In the genomic region with DNA sequence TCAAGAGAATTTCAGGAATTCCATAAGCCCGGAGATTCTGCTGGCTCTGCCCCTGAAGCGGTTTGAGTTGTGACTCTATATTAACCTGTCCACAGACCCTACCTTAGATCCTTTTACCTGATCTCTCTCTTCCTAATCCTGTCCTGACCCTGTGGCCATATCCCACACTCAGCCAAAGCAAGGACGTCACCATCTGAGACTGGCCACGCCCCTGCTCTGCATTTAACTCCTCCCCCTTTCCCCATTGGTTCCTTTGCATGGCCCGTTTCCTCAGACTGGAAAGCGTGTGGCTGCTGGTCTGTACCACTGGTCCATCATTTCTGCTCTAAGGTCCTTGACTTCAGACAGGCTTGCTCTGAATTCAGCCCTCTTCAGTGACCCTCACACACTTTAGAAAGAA, we compare ENCODE assay signal across 16 mouse cellular contexts. TPM values are rescaled to one million over a fixed set of nuclear protein-coding genes. Genes with fewer than 3 reads are reported as not detected.
DNase-seq lines count a peak whose midpoint lies in the region; ATAC-seq and TF ChIP-seq lines count a peak whose summit lies in the region.
"Had no signal": no experiment of that assay in that cellular context is flagged by ENCODE, and none has a peak within 500 bp of the region (broad histone marks: within the 10 kb centered on the region; RNA-seq: fewer than 3 reads in every experiment).

No protein-coding gene starts in this region.

- peaks cover 6% of the 10 kb centered on the region; the same call in 1 of the 2 replicates for H3K36me3 ChIP-seq in forebrain, embryonic 11.5 days (ENCODE audit: control insufficient read depth, insufficient read depth, low read length)
- H3K36me3 ChIP-seq in forebrain, embryonic 16.5 days (ENCODE audit: control insufficient read depth, insufficient read depth) = peaks cover 37% of the 10 kb centered on the region
- peaks cover 9% of the 10 kb centered on the region; the same call in 1 of the 2 replicates for H3K36me3 ChIP-seq in kidney, postnatal 0 days (ENCODE audit: insufficient read depth, low read length)
- H3K36me3 ChIP-seq in kidney, adult 2 months (ENCODE audit: control insufficient read depth, insufficient read depth, low read length) = no peaks in the 10 kb centered on the region
- H3K36me3 ChIP-seq in ES-Bruce4 (ENCODE audit: control insufficient read depth, insufficient read depth, low read length, poor library complexity, severe bottlenecking) = peaks cover 7% of the 10 kb centered on the region
- 0 out of 2 replicates have a peak, but pooled peaks cover 2% of the 10 kb centered on the region for H3K36me3 ChIP-seq in liver, embryonic 14.5 days (replicated peaks; ENCODE audit: control insufficient read depth, insufficient read depth, low read depth)

- no peak for DNase-seq in forebrain, embryonic 11.5 days (ENCODE audit: low spot score)
- no peak for DNase-seq in kidney, postnatal 0 days (ENCODE audit: low spot score)
- no peak for DNase-seq in kidney, adult 2 months
- no peak for DNase-seq in liver, embryonic 14.5 days (ENCODE audit: low read depth in 3 of 3, low spot score in 3 of 3)
- no peak for DNase-seq in right cerebral cortex, postnatal 14 days
- DNase-seq: gastrocnemius, postnatal 10 days; midbrain, embryonic 14.5 days; spleen, adult 18-20 months; thymus, postnatal 4 days had no signal

- no peak for TF ChIP-seq POLR2A in kidney, adult 2 months (IDR thresholded peaks at IDR 0.05; ENCODE audit: low read depth, low read length)
- peak; percentile 62 for TF ChIP-seq POLR2A in ES-Bruce4 (IDR thresholded peaks at IDR 0.05; ENCODE audit: insufficient read depth, low read length)

- TF ChIP-seq CTCF in kidney, postnatal 0 days (IDR thresholded peaks at IDR 0.05; ENCODE audit: low read depth) = no peak
- no peak for TF ChIP-seq CTCF in kidney, adult 2 months (conservative IDR thresholded peaks at IDR 0.05; ENCODE audit: insufficient read depth, insufficient read length, low read depth, low read length)
- TF ChIP-seq CTCF in ES-Bruce4 (IDR thresholded peaks at IDR 0.05; ENCODE audit: low read depth, low read length) = no peak
- no peak for TF ChIP-seq CTCF in liver, embryonic 14.5 days (IDR thresholded peaks at IDR 0.05; ENCODE audit: low read depth)

- no peak overlapping the region for H3K27ac ChIP-seq in forebrain, embryonic 11.5 days (ENCODE audit: low read depth, low read length)
- no peak overlapping the region for H3K27ac ChIP-seq in forebrain, embryonic 16.5 days (ENCODE audit: low read length)
- no peak overlapping the region for H3K27ac ChIP-seq in kidney, postnatal 0 days
- no peak overlapping the region for H3K27ac ChIP-seq in kidney, adult 2 months (ENCODE audit: insufficient read depth, low read depth, low read length)
- H3K27ac ChIP-seq in ES-Bruce4 (ENCODE audit: insufficient read depth, low read length) = peak overlapping the region; percentile 66
- no peak overlapping the region for H3K27ac ChIP-seq in liver, embryonic 14.5 days
- H3K27ac ChIP-seq: embryonic facial prominence, embryonic 13.5 days; forebrain, embryonic 13.5 days; macrophage had no signal

- H3K4me2 ChIP-seq in forebrain, embryonic 11.5 days (ENCODE audit: low read depth, low read length, severe bottlenecking) = no peak overlapping the region
- no peak overlapping the region for H3K4me2 ChIP-seq in forebrain, embryonic 16.5 days (ENCODE audit: low read length)
- H3K4me2 ChIP-seq in kidney, postnatal 0 days (ENCODE audit: low read length) = no peak overlapping the region
- H3K4me2 ChIP-seq in liver, embryonic 14.5 days (ENCODE audit: low read depth) = no peak overlapping the region
- H3K4me2 ChIP-seq: embryonic facial prominence, embryonic 13.5 days; forebrain, embryonic 13.5 days had no signal

- 0 out of 2 replicates have a peak, but pooled peaks have one; percentile 30 for ATAC-seq in forebrain, embryonic 11.5 days (replicated peaks; ENCODE audit: low FRiP score)
- no peak for ATAC-seq in forebrain, embryonic 16.5 days
- ATAC-seq in kidney, postnatal 0 days (replicated peaks; ENCODE audit: low FRiP score, low read depth) = peak; percentile 41; the same call in 1 of the 2 replicates
- peak; percentile 31; the same call in 1 of the 2 replicates for ATAC-seq in liver, embryonic 14.5 days (ENCODE audit: insufficient read depth)
- ATAC-seq: forebrain, embryonic 13.5 days; intestine, embryonic 16.5 days had no signal

- no peak overlapping the region for H3K9ac ChIP-seq in forebrain, embryonic 11.5 days (ENCODE audit: low read length)
- H3K9ac ChIP-seq in forebrain, embryonic 16.5 days (replicated peaks; ENCODE audit: low read depth, low read length) = no peak overlapping the region
- H3K9ac ChIP-seq in kidney, postnatal 0 days (ENCODE audit: low read depth, low read length) = no peak overlapping the region
- H3K9ac ChIP-seq in ES-Bruce4 (ENCODE audit: low read depth, poor library complexity, severe bottlenecking) = no peak overlapping the region
- H3K9ac ChIP-seq in liver, embryonic 14.5 days (replicated peaks) = no peak overlapping the region
- H3K9ac ChIP-seq: embryonic facial prominence, embryonic 13.5 days; forebrain, embryonic 13.5 days had no signal

- H3K4me3 ChIP-seq in forebrain, embryonic 11.5 days (ENCODE audit: low read depth, low read length) = no peak overlapping the region
- no peak overlapping the region for H3K4me3 ChIP-seq in forebrain, embryonic 16.5 days (replicated peaks; ENCODE audit: low read length)
- H3K4me3 ChIP-seq in kidney, postnatal 0 days (replicated peaks; ENCODE audit: low read depth, low read length) = no peak overlapping the region
- H3K4me3 ChIP-seq in kidney, adult 2 months (ENCODE audit: insufficient read depth, low read depth, low read length) = no peak overlapping the region
- peak overlapping the region; percentile 46 for H3K4me3 ChIP-seq in ES-Bruce4 (ENCODE audit: low read depth, low read length)
- H3K4me3 ChIP-seq in liver, embryonic 14.5 days (ENCODE audit: insufficient read depth in 1 of 2, low read depth in 2 of 2, low read length in 2 of 2) = no peak overlapping the region
- H3K4me3 ChIP-seq: embryonic facial prominence, embryonic 13.5 days; forebrain, embryonic 13.5 days had no signal

- no peak for TF ChIP-seq EP300 in ES-Bruce4 (IDR thresholded peaks at IDR 0.05; ENCODE audit: insufficient read depth, low read depth, low read length)
- TF ChIP-seq EP300 in liver, embryonic 14.5 days (IDR thresholded peaks at IDR 0.05; ENCODE audit: low read depth) = no peak

- H3K4me1 ChIP-seq in forebrain, embryonic 11.5 days (replicated peaks; ENCODE audit: control insufficient read depth, insufficient read depth, low read length) = no peaks in the 10 kb centered on the region
- H3K4me1 ChIP-seq in forebrain, embryonic 16.5 days (replicated peaks; ENCODE audit: control insufficient read depth, insufficient read depth, low read length) = no peaks in the 10 kb centered on the region
- no peaks in the 10 kb centered on the region for H3K4me1 ChIP-seq in kidney, postnatal 0 days (replicated peaks; ENCODE audit: insufficient read depth, low read length)
- no peaks in the 10 kb centered on the region for H3K4me1 ChIP-seq in kidney, adult 2 months (ENCODE audit: control insufficient read depth, insufficient read depth, low read length)
- peaks cover 6% of the 10 kb centered on the region for H3K4me1 ChIP-seq in ES-Bruce4 (ENCODE audit: control insufficient read depth, insufficient read depth, low read length)
- H3K4me1 ChIP-seq in liver, embryonic 14.5 days (replicated peaks; ENCODE audit: control insufficient read depth in 2 of 2, insufficient read depth in 2 of 2, low read length in 1 of 2) = no peaks in the 10 kb centered on the region
- H3K4me1 ChIP-seq: embryonic facial prominence, embryonic 13.5 days; forebrain, embryonic 13.5 days had no signal

- 20% methylated on average over 6 of the region's 6 CpGs for WGBS in forebrain, embryonic 11.5 days
- WGBS in forebrain, embryonic 16.5 days = 19% methylated on average over 6 of the region's 6 CpGs
- WGBS in kidney, postnatal 0 days = 24% methylated on average over 6 of the region's 6 CpGs
- 45% methylated on average over 6 of the region's 6 CpGs for WGBS in kidney, adult 2 months
- WGBS in liver, embryonic 14.5 days (ENCODE audit: insufficient replicate concordance) = 46% methylated on average over 6 of the region's 6 CpGs

- H3K9me3 ChIP-seq in forebrain, embryonic 11.5 days (ENCODE audit: control insufficient read depth, low read length) = no peaks in the 10 kb centered on the region
- H3K9me3 ChIP-seq in forebrain, embryonic 16.5 days (ENCODE audit: control insufficient read depth, low read length) = no peaks in the 10 kb centered on the region
- H3K9me3 ChIP-seq in kidney, postnatal 0 days (replicated peaks; ENCODE audit: low read length) = no peaks in the 10 kb centered on the region
- H3K9me3 ChIP-seq in ES-Bruce4 (replicated peaks; ENCODE audit: control insufficient read depth, insufficient read depth, low read length, poor library complexity, severe bottlenecking) = no peaks in the 10 kb centered on the region
- no peaks in the 10 kb centered on the region for H3K9me3 ChIP-seq in liver, embryonic 14.5 days (ENCODE audit: control insufficient read depth, low read length)
- H3K9me3 ChIP-seq: embryonic facial prominence, embryonic 13.5 days; forebrain, embryonic 13.5 days had no signal

- no peaks in the 10 kb centered on the region for H3K27me3 ChIP-seq in forebrain, embryonic 11.5 days (ENCODE audit: control insufficient read depth, insufficient read depth, low read length)
- no peaks in the 10 kb centered on the region for H3K27me3 ChIP-seq in forebrain, embryonic 16.5 days (replicated peaks; ENCODE audit: control insufficient read depth, insufficient read depth, low read length)
- no peaks in the 10 kb centered on the region for H3K27me3 ChIP-seq in kidney, postnatal 0 days (ENCODE audit: insufficient read depth, low read length)
- no peaks in the 10 kb centered on the region for H3K27me3 ChIP-seq in kidney, adult 2 months (replicated peaks; ENCODE audit: control insufficient read depth, insufficient read depth, low read length)
- H3K27me3 ChIP-seq in ES-Bruce4 (ENCODE audit: control insufficient read depth, insufficient read depth, low read length, poor library complexity, severe bottlenecking) = no peaks in the 10 kb centered on the region
- H3K27me3 ChIP-seq in liver, embryonic 14.5 days (ENCODE audit: control insufficient read depth, insufficient read depth, low read length) = no peaks in the 10 kb centered on the region
- H3K27me3 ChIP-seq: embryonic facial prominence, embryonic 13.5 days; forebrain, embryonic 13.5 days had no signal

RNA-seq across cellular contexts. Expression of a gene that starts 8.0 kb away (rescaled TPM):
- 11.9 and 13.0 TPM in 2 replicates for polyA plus RNA-seq in forebrain, embryonic 11.5 days (2014; fragmentation: Nextera tagmentation; extraction: Ambion mirVana)
- polyA plus RNA-seq in forebrain, embryonic 16.5 days (2015; fragmentation: Nextera tagmentation; extraction: Ambion mirVana) = 13.3 and 18.2 TPM in 2 replicates
- polyA plus RNA-seq in kidney, postnatal 0 days (2015; fragmentation: Nextera tagmentation; extraction: Ambion mirVana) = 41.7 and 43.8 TPM in 2 replicates
- polyA plus RNA-seq in kidney, adult 2 months (2012; rRNA removed) = 76.9 and 84.7 TPM in 2 replicates
- polyA plus RNA-seq in ES-Bruce4 (2011; ENCODE audit: insufficient read depth, insufficient read length, low read depth, missing spikeins) = 66.8 and 72.5 TPM in 2 replicates
- 5.2 and 5.5 TPM in 2 replicates for polyA plus RNA-seq in liver, embryonic 14.5 days (2012; rRNA removed)
- polyA plus RNA-seq in liver, embryonic 14.5 days (2014; fragmentation: Nextera tagmentation; extraction: Ambion mirVana) = 2.5 and 3.0 TPM in 2 replicates
- polyA plus RNA-seq: macrophage had no signal

RNA-seq across cellular contexts. Expression of a gene that starts 10.4 kb away (rescaled TPM):
- polyA plus RNA-seq in forebrain, embryonic 11.5 days (2014; fragmentation: Nextera tagmentation; extraction: Ambion mirVana) = 64.3 and 67.6 TPM in 2 replicates
- polyA plus RNA-seq in forebrain, embryonic 16.5 days (2015; fragmentation: Nextera tagmentation; extraction: Ambion mirVana) = 88.1 and 95.5 TPM in 2 replicates
- polyA plus RNA-seq in kidney, postnatal 0 days (2015; fragmentation: Nextera tagmentation; extraction: Ambion mirVana) = 34.1 and 40.2 TPM in 2 replicates
- 39.2 and 45.5 TPM in 2 replicates for polyA plus RNA-seq in kidney, adult 2 months (2012; rRNA removed)
- 43.6 and 44.5 TPM in 2 replicates for polyA plus RNA-seq in ES-Bruce4 (2011; ENCODE audit: insufficient read depth, insufficient read length, low read depth, missing spikeins)
- polyA plus RNA-seq in liver, embryonic 14.5 days (2012; rRNA removed) = 19.1 and 24.7 TPM in 2 replicates
- polyA plus RNA-seq in liver, embryonic 14.5 days (2014; fragmentation: Nextera tagmentation; extraction: Ambion mirVana) = 11.8 and 15.1 TPM in 2 replicates

RNA-seq across cellular contexts. Expression of a gene that starts 11.8 kb away (rescaled TPM):
- polyA plus RNA-seq in forebrain, embryonic 11.5 days (2014; fragmentation: Nextera tagmentation; extraction: Ambion mirVana) = not detected in 2 replicates
- not detected in 2 replicates for polyA plus RNA-seq in forebrain, embryonic 16.5 days (2015; fragmentation: Nextera tagmentation; extraction: Ambion mirVana)
- polyA plus RNA-seq in kidney, postnatal 0 days (2015; fragmentation: Nextera tagmentation; extraction: Ambion mirVana) = 0.57 TPM in 1 of 2 replicates, not detected in the other
- polyA plus RNA-seq in kidney, adult 2 months (2012; rRNA removed) = 0.39 TPM in 1 of 2 replicates, not detected in the other
- 15.8 and 17.1 TPM in 2 replicates for polyA plus RNA-seq in ES-Bruce4 (2011; ENCODE audit: insufficient read depth, insufficient read length, low read depth, missing spikeins)
- polyA plus RNA-seq in liver, embryonic 14.5 days (2012; rRNA removed) = 0.09 and 0.40 TPM in 2 replicates
- polyA plus RNA-seq in liver, embryonic 14.5 days (2014; fragmentation: Nextera tagmentation; extraction: Ambion mirVana) = not detected in 2 replicates
- polyA plus RNA-seq: embryonic facial prominence, embryonic 13.5 days; forebrain, embryonic 13.5 days; intestine, embryonic 16.5 days; limb, embryonic 14.5 days; macrophage; midbrain, embryonic 14.5 days had no signal

Comparison
In these comparisons a context has a peak if more than half of its experiments do, and no peak if none do; other contexts are left out.
1. RNA of a gene that starts 11.8 kb away (polyA plus RNA-seq): 15.8 to 17.1 TPM in ES-Bruce4; 0.57 TPM in kidney, postnatal 0 days, not detected in forebrain, embryonic 16.5 days, not detected in forebrain, embryonic 11.5 days, 0.09 to 0.40 TPM in liver, embryonic 14.5 days and 0.39 TPM in kidney, adult 2 months; every median in the first group is over 10 times any median in the second.